Mouse (Mus musculus) hindbrain, embryonic 16.5 days (tissue): Measurements from ENCODE around the gene 2310033P09Rik. TPM values are rescaled to one million over a fixed set of nuclear protein-coding genes. Genes with fewer than 3 reads are reported as not detected.

Source experiments
- ATAC-seq: fragments of 200-750 bp; cut with Nextera tagmentation; 2 replicates; pipeline ENCODE4 v1.8.0; 2017; ENCODE audit warnings: moderate TSS enrichment, moderate library complexity
- H3K27ac ChIP-seq: fragments of 300-500 bp; sonication (generic); 2 replicates; pipeline ENCODE4 v1.5.1; 2014; ENCODE audit warnings: low read depth, mild to moderate bottlenecking, control low read depth, low read length, moderate library complexity
- H3K27me3 ChIP-seq: fragments of 300-500 bp; sonication (generic); replicated peaks from 2 replicates; pipeline ENCODE4 v1.6.1; 2014; ENCODE audit warnings: low read length; ENCODE audit not compliant: control insufficient read depth, insufficient read depth
- H3K36me3 ChIP-seq: fragments of 300-500 bp; sonication (generic); 2 replicates; pipeline ENCODE4 v1.6.1; 2014; ENCODE audit warnings: mild to moderate bottlenecking, low read length, moderate library complexity, mixed read lengths; ENCODE audit not compliant: control insufficient read depth, insufficient read depth
- H3K4me1 ChIP-seq: fragments of 300-500 bp; sonication (generic); 2 replicates; pipeline ENCODE4 v1.6.1; 2014; ENCODE audit warnings: low read depth, low read length; ENCODE audit not compliant: control insufficient read depth, insufficient read depth
- H3K4me2 ChIP-seq: fragments of 300-500 bp; sonication (generic); 2 replicates; pipeline ENCODE4 v1.6.1; 2014; ENCODE audit warnings: mild to moderate bottlenecking, low read length, control low read depth, moderate library complexity
- H3K4me3 ChIP-seq: fragments of 300-500 bp; sonication (generic); 2 replicates; pipeline ENCODE4 v1.5.1; 2014; ENCODE audit warnings: mild to moderate bottlenecking, low read length, control low read depth, moderate library complexity
- H3K9ac ChIP-seq: fragments of 300-500 bp; sonication (generic); 2 replicates; pipeline ENCODE4 v1.6.1; 2014; ENCODE audit warnings: low read depth, mild to moderate bottlenecking, control low read depth, low read length, moderate library complexity
- H3K9me3 ChIP-seq: fragments of 300-500 bp; sonication (generic); 2 replicates; pipeline ENCODE4 v1.6.1; 2014; ENCODE audit warnings: mild to moderate bottlenecking, low read length, moderate library complexity; ENCODE audit not compliant: control insufficient read depth
- WGBS: fragments of 180-500 bp; shearing (Covaris S2); extraction: QIAGEN DNeasy Blood & Tissue Kit; methylation state at CpG from one replicate; pipeline ENCODE4 v1.1.7; 2014; 5-methylcytosine and 5-hydroxymethylcytosine counted together
- polyA plus RNA-seq: library from polyadenylated mRNA; unstranded; fragments of >200 nt; fragmentation: Nextera tagmentation; extraction: Ambion mirVana; gene quantifications from 2 replicates; pipeline ENCODE4 v1.2.1, GENCODE M21; 2015

The 2310033P09Rik gene
- polyA plus RNA-seq, 1 experiment from 2014 or later: 26.8 TPM

DNA sequence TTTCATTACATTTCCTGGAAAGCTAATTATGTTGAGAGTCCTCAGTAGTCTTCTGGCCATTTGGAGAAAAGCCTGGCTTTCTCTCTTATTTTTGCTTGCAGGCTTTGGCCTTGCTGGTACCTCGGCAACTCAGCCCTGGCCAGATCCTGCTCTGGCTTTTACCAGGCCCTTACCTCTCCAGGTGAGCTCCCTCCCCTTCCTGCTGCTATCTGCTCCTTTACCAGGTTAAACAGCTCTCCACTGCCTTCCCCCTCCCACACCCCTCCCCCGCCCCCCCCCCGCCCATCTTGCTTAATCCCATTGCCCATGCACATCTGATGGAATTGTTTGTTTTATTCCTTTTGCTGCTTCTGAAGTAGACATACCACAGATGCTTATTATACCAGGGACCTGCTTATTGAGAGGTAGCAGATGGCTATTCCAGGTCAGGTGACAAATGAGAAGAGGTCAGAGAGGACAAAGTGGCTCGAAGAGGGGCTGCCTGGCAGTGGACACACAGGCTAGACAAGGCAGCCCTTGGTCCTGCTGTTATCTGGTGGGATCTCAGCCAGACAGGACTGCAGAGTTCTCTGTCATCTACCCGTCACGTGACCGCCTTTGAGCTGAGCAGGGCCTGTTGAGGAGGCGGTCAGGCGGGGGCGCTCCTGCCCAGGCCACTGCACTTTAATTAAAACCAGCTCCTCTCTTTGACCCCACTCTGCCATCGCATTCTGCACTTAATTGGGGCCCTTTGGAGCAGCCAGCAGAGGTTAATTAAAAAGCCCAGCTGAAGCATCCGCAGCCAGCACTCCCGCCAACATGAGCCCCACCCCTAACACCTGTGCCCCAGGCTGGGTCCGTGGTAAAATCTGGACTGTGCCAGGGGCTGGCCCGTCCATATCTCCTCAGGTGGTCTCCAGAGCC, 30.7 kb downstream of the 2310033P09Rik start:
- Histone ChIP-seq H3K4me3 (no peak overlapping the region), H3K4me2 (no peak overlapping the region), H3K9ac (no peak overlapping the region; the same call in 1 of the 2 replicates), H3K4me1 (peaks cover 9% of the 10 kb centered on the region), H3K27ac (0 out of 2 replicates have a peak overlapping the region, but pooled peaks have one; percentile 56), H3K27me3 (no peaks in the 10 kb centered on the region), H3K9me3 (no peaks in the 10 kb centered on the region), H3K36me3 (no peaks in the 10 kb centered on the region)
- ATAC-seq: peak; percentile 82
- 3% methylated on average over 14 of the region's 15 CpGs for WGBS

DNA sequence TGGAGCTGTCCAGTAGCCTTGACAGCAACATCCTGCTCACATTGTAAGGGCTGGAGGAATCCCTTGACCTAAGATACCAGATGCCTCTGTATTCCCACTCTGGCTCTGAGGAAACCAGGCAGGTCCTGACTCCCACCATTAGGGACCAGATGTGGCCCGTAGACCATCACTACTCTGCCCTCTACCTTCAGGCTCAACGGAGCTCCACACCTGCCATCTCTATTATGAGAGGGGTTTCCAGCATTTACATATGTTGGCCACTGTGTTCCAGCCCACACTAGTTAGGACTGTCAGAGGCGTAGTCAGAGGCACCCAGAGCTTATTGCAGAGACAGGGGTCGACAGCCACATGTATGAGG, 31.3 kb downstream of the 2310033P09Rik start:
- H3K27ac ChIP-seq: no peak overlapping the region
- no peak overlapping the region; the same call in 1 of the 2 replicates for H3K9ac ChIP-seq
- WGBS: 57% methylated on average over 4 of the region's 4 CpGs
- H3K4me1 ChIP-seq: peaks cover 9% of the 10 kb centered on the region
- H3K4me3 ChIP-seq: no peak overlapping the region
- H3K4me2 ChIP-seq: no peak overlapping the region
- peak; percentile 43; the same call in 1 of the 2 replicates for ATAC-seq
- no peaks in the 10 kb centered on the region for H3K27me3 ChIP-seq
- H3K36me3 ChIP-seq: no peaks in the 10 kb centered on the region
- no peaks in the 10 kb centered on the region for H3K9me3 ChIP-seq

DNA sequence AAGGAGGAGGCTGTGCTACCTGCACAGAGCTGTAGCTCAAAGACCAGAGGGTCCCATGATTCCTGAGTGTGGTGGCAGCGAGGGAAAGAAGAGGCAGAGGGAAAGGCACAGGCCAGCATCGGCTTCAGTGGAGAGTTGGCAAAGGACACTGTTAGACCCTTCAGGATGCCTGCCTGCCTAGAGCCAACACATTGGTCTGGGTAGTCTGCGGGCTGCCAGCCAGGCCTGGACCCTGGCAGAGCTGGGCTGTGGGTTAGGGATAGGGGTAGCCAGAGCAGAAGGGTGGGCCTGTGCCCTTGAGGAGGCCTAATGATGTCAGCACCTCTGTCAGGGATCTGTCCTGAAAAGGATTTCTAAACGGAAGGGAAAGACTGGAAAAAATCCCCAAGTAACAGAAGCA, 31.7 kb downstream of the 2310033P09Rik start:
- no peak overlapping the region for H3K4me2 ChIP-seq
- H3K4me1 ChIP-seq: peaks cover 9% of the 10 kb centered on the region
- no peak overlapping the region; the same call in 1 of the 2 replicates for H3K9ac ChIP-seq
- WGBS: 69% methylated on average over 4 of the region's 4 CpGs
- H3K9me3 ChIP-seq: no peaks in the 10 kb centered on the region
- no peaks in the 10 kb centered on the region for H3K27me3 ChIP-seq
- H3K4me3 ChIP-seq: no peak overlapping the region
- no peaks in the 10 kb centered on the region for H3K36me3 ChIP-seq
- no peak overlapping the region for H3K27ac ChIP-seq
- ATAC-seq: 0 out of 2 replicates have a peak, but pooled peaks have one; percentile 35

DNA sequence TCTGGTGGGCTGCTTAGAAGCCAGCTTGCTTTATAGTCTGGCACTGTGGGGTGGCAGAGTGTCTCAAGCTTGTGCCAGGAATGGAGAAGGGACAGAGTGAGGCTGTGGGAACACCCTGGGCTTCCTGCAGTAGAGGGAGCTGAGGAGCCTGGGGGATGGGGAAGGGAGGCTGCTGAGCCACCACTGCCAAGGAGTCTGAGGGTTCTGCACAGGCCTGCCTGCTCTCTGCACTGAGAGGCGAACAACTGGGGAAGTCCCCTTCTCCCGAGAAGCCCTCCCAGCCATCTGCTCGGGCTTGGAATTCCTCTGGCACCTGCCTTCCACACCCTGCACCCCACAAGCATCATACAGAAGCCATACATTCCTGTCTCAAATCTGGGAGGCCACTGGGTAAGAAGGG, 33.7 kb downstream of the 2310033P09Rik start:
- Histone ChIP-seq H3K27ac (no peak overlapping the region), H3K4me3 (no peak overlapping the region), H3K4me2 (no peak overlapping the region), H3K9ac (no peak overlapping the region), H3K4me1 (peaks cover 9% of the 10 kb centered on the region), H3K27me3 (no peaks in the 10 kb centered on the region), H3K9me3 (no peaks in the 10 kb centered on the region), H3K36me3 (no peaks in the 10 kb centered on the region)
- ATAC-seq: no peak
- WGBS: 28% methylated on average over 3 of the region's 3 CpGs

DNA sequence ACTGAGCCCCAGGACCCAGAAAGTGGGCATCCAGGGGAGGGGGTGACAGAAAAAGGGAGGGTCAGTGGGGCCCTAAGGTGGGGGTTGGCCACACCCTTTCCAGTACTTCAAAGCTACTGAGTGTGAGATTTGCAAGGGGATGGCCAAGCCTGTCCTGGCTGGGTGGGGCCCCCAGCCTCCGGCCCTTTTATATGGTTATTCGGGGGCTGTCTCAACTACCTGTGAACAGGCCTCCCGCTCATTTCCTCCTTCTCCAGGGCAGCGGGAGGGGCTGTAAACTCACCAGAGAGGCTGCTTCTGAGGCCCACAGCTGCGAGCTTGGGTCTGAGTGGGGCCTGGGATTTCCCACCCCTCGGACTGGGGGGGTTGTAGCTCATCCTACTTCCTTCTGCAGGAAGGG, 35.7 kb downstream of the 2310033P09Rik start:
- Histone ChIP-seq H3K36me3 (no peaks in the 10 kb centered on the region), H3K27me3 (no peaks in the 10 kb centered on the region), H3K4me3 (no peak overlapping the region), H3K4me2 (no peak overlapping the region), H3K4me1 (peaks cover 4% of the 10 kb centered on the region), H3K9me3 (no peaks in the 10 kb centered on the region), H3K9ac (no peak overlapping the region), H3K27ac (no peak overlapping the region)
- 39% methylated on average over 6 of the region's 6 CpGs for WGBS
- ATAC-seq: no peak

DNA sequence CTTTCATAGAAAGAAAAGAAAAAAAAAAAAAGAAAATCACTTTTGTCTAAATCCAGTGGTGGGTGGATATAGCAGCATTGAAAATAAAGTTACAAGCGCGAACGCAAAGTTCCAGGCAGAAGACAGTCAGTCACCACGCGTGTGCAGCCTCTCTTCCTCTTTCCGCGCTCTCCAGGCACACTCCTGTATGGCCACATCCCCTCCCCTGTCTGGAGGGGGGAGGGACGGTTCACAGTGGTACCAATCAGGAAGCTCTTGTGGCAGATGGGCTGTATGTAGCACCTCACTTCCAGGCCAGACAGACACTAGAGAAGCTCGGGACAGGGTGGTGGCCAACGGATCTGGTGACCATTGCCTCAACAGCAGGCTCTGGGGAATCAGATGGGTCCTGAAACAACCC, 40.0 kb downstream of the 2310033P09Rik start:
- Histone ChIP-seq H3K9me3 (no peaks in the 10 kb centered on the region), H3K4me2 (no peak overlapping the region), H3K9ac (no peak overlapping the region), H3K27me3 (no peaks in the 10 kb centered on the region), H3K27ac (no peak overlapping the region), H3K4me3 (no peak overlapping the region), H3K4me1 (no peaks in the 10 kb centered on the region), H3K36me3 (no peaks in the 10 kb centered on the region)
- WGBS: 74% methylated on average over 10 of the region's 10 CpGs
- no peak for ATAC-seq

DNA sequence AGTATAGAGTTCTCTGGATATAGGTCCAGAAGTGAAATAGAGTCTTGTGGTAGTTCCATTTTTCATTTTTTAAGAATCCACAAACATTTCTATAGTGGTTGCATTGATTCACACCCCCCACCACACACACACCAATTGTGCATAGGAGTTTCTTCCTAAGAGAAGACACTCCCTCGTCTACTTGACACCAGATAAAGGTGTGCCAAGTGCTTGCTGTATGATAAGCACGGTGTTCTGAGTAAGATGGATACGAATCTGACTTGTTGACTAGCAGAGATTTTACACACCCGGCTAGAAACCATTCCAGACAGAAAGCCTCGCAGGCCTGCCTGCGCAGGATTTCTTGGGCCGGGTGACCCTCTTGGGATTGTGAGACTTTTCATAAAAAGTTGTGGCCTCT, 51.5 kb downstream of the 2310033P09Rik start:
- no peaks in the 10 kb centered on the region for H3K36me3 ChIP-seq
- no peaks in the 10 kb centered on the region for H3K9me3 ChIP-seq
- 86% methylated on average over 7 of the region's 7 CpGs for WGBS
- H3K4me1 ChIP-seq: peaks cover 6% of the 10 kb centered on the region
- H3K9ac ChIP-seq: no peak overlapping the region
- no peak overlapping the region for H3K27ac ChIP-seq
- ATAC-seq: no peak
- H3K27me3 ChIP-seq: 0 out of 2 replicates have a peak, but pooled peaks cover 2% of the 10 kb centered on the region
- H3K4me2 ChIP-seq: no peak overlapping the region
- no peak overlapping the region for H3K4me3 ChIP-seq

Other genes starting within 250 kb of the 2310033P09Rik start
- 20.7 and 21.4 TPM in 2 replicates for gene Trim11, start 230.2 kb upstream of the 2310033P09Rik start, polyA plus RNA-seq
- 0.48 and 0.71 TPM in 2 replicates for gene Obscn, start 71.9 kb upstream of the 2310033P09Rik start, polyA plus RNA-seq
- 7.3 and 7.8 TPM in 2 replicates for gene Iba57, start 44.6 kb upstream of the 2310033P09Rik start, polyA plus RNA-seq
- gene Gjc2, start 25.1 kb upstream of the 2310033P09Rik start, polyA plus RNA-seq: 0.20 and 0.22 TPM in 2 replicates
- gene Guk1, start 16.1 kb upstream of the 2310033P09Rik start, polyA plus RNA-seq: 252 and 294 TPM in 2 replicates
- gene Mrpl55, start 5.8 kb upstream of the 2310033P09Rik start, polyA plus RNA-seq: 92.1 and 95.9 TPM in 2 replicates
- gene Arf1, start 19.9 kb downstream of the 2310033P09Rik start, polyA plus RNA-seq: 684 and 686 TPM in 2 replicates
- 0.45 and 0.77 TPM in 2 replicates for gene Wnt3a, start 82.4 kb downstream of the 2310033P09Rik start, polyA plus RNA-seq
- gene Wnt9a, start 98.6 kb downstream of the 2310033P09Rik start, polyA plus RNA-seq: 3.1 and 3.5 TPM in 2 replicates
- not detected in 2 replicates for gene Prss38, start 167.3 kb downstream of the 2310033P09Rik start, polyA plus RNA-seq
- 18.9 and 20.0 TPM in 2 replicates for gene Jmjd4, start 241.7 kb downstream of the 2310033P09Rik start, polyA plus RNA-seq
- 602 and 634 TPM in 2 replicates for gene Snap47, start 242.9 kb downstream of the 2310033P09Rik start, polyA plus RNA-seq